Mouse (Mus musculus) telencephalon, adult 2 months (tissue): ENCODE results near the gene Cfl1.

Source experiments
- DNase-seq: peaks from one replicate; pipeline ENCODE4 v3.0.0-alpha.2; 2011; ENCODE audit warnings: low read depth, low spot score

Gene Cfl1

GRCm38 (mm10) chr19:5490313-5490897 lies at the start of gene Cfl1:
Gene Cfl1, plus strand, starts transcription at chr19:5490455.
- DNase-seq = peak; percentile 97

GRCm38 (mm10) chr19:5444371-5444908 lies 45.8 kb upstream of the Cfl1 start:
- DNase-seq = no peak

- no peak for DNase-seq
These were observed 45.3 kb upstream of the Cfl1 start for GRCm38 (mm10) chr19:5444954-5445353.

GRCm38 (mm10) chr19:5445747-5446146 lies 44.5 kb upstream of the Cfl1 start:
- no peak for DNase-seq

- DNase-seq = no peak
These were observed 42.5 kb upstream of the Cfl1 start, which contains the start of gene Fosl1 for GRCm38 (mm10) chr19:5447515-5448353. Gene Fosl1, plus strand, starts transcription at chr19:5447547.

GRCm38 (mm10) chr19:5448354-5449150 lies 41.7 kb upstream of the Cfl1 start:
- no peak for DNase-seq

- DNase-seq = no peak
These were observed 40.6 kb upstream of the Cfl1 start for GRCm38 (mm10) chr19:5449673-5450072.

- DNase-seq = no peak
These were observed 38.5 kb upstream of the Cfl1 start for GRCm38 (mm10) chr19:5451766-5452165.

- no peak for DNase-seq
These were observed 35.2 kb upstream of the Cfl1 start for GRCm38 (mm10) chr19:5455037-5455436.

- DNase-seq = no peak
These were observed 34.7 kb upstream of the Cfl1 start for GRCm38 (mm10) chr19:5455568-5455967.

- DNase-seq = no peak
These were observed 33.9 kb upstream of the Cfl1 start for GRCm38 (mm10) chr19:5456241-5456921.

- peak; percentile 91 for DNase-seq
These were observed 33.1 kb upstream of the Cfl1 start for GRCm38 (mm10) chr19:5456922-5457745.

GRCm38 (mm10) chr19:5457746-5458442 lies 32.4 kb upstream of the Cfl1 start, which contains the start of gene Ccdc85b:
Gene Ccdc85b, minus strand, starts transcription at chr19:5457894.
- no peak for DNase-seq

- DNase-seq = peak; percentile 72
These were observed 31.2 kb upstream of the Cfl1 start for GRCm38 (mm10) chr19:5459019-5459418.

- DNase-seq = no peak
These were observed 30.4 kb upstream of the Cfl1 start for GRCm38 (mm10) chr19:5459896-5460295.

- peak; percentile 87 for DNase-seq
These were observed 29.8 kb upstream of the Cfl1 start, which contains the start of gene Fibp for GRCm38 (mm10) chr19:5460465-5460911. Gene Fibp, plus strand, starts transcription at chr19:5460615.

- DNase-seq = no peak
These were observed 28.8 kb upstream of the Cfl1 start for GRCm38 (mm10) chr19:5461411-5461810.

- no peak for DNase-seq
These were observed 27.0 kb upstream of the Cfl1 start for GRCm38 (mm10) chr19:5463212-5463611.

- no peak for DNase-seq
These were observed 26.3 kb upstream of the Cfl1 start for GRCm38 (mm10) chr19:5463791-5464562.
